Mouse (Mus musculus) lung, embryonic 15.5 days (tissue): ENCODE data around the gene Sh3gl1. TPM values are rescaled to one million over a fixed set of nuclear protein-coding genes. Genes with fewer than 3 reads are reported as not detected.
"Not testable (repeated sequence)": the region's sequence is repeated elsewhere in the genome, so short reads cannot be mapped to it uniquely, and the experiment has no call there.

Source experiments
- ATAC-seq: fragments of 200-750 bp; cut with Nextera tagmentation; 2 replicates; pipeline ENCODE4 v1.8.0; 2017; ENCODE audit warnings: moderate number of reproducible peaks, borderline replicate concordance; ENCODE audit not compliant: low FRiP score, low TSS enrichment; ENCODE audit errors: extremely low read depth
- H3K27ac ChIP-seq: fragments of 300-500 bp; sonication (generic); 2 replicates; pipeline ENCODE4 v1.5.1; 2015; ENCODE audit warnings: moderate library complexity, mild to moderate bottlenecking, inconsistent platforms
- H3K27me3 ChIP-seq: fragments of 300-500 bp; sonication (generic); 2 replicates; pipeline ENCODE4 v1.6.1; 2015; ENCODE audit warnings: inconsistent platforms
- H3K36me3 ChIP-seq: fragments of 300-500 bp; sonication (generic); 2 replicates; pipeline ENCODE4 v1.6.1; 2015; ENCODE audit warnings: inconsistent platforms
- H3K4me1 ChIP-seq: fragments of 300-500 bp; sonication (generic); 2 replicates; pipeline ENCODE4 v1.6.1; 2015; ENCODE audit warnings: inconsistent platforms
- H3K4me2 ChIP-seq: fragments of 300-500 bp; sonication (generic); 2 replicates; pipeline ENCODE4 v1.6.1; 2015; ENCODE audit warnings: inconsistent platforms, mild to moderate bottlenecking, moderate library complexity
- H3K4me3 ChIP-seq: fragments of 300-500 bp; sonication (generic); 2 replicates; pipeline ENCODE4 v1.5.1; 2015; ENCODE audit warnings: mild to moderate bottlenecking, inconsistent platforms
- H3K9ac ChIP-seq: fragments of 300-500 bp; sonication (generic); 2 replicates; pipeline ENCODE4 v1.6.1; 2015; ENCODE audit warnings: inconsistent platforms
- H3K9me3 ChIP-seq: fragments of 300-500 bp; sonication (generic); 2 replicates; pipeline ENCODE4 v1.6.1; 2016; ENCODE audit warnings: inconsistent platforms
- WGBS: fragments of 180-500 bp; shearing (Covaris S2); methylation state at CpG from one replicate; pipeline ENCODE4 v1.1.7; 2015; 5-methylcytosine and 5-hydroxymethylcytosine counted together
- polyA plus RNA-seq: library from polyadenylated mRNA; unstranded; fragments of >200 nt; fragmentation: Nextera tagmentation; extraction: Ambion mirVana; gene quantifications from 2 replicates; pipeline ENCODE4 v1.2.1, GENCODE M21; 2015

The Sh3gl1 gene
- 169 and 174 TPM in 2 replicates for polyA plus RNA-seq

DNA sequence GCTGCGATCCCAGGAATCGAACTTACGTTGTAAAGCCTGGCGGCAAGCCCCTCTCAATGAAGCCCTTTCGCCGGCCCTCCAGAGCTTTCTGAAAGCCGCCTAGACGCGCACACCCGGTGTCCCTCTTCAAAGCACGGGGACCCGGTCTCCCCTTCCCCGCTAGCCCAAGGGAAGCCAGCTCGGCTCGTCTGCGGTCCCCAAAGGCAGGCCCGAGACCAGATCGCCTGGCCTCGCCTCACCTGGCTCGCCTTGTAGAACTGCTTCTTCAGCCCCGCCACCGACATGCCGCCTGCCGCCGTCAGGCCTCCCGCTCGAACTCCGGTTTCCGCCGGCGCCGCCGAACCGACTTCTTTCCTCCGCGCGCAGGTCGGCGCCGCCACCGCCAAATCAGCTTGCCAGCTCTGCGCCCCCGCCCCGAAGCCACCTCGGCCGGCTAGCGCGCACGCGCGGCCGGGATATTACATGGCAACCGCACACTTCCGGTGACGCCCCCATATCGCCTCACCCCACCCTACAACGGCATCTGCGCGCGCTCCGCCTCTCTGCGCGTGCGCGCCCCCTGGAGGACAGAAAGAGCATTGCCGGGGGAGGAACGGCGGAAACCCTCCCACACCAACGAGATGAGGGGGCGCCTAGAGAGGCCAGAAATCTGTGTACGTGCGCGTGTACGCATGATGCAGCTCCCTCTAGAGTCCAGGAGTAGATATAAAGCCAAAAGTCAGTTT, at the start of gene Sh3gl1:
Gene Sh3gl1 (minus strand): TSS at position 460 of the 725 bp plus-strand sequence.
- ATAC-seq: peak; percentile 90
- WGBS: under 1% methylated on average over 74 of the region's 74 CpGs

GRCm38 (mm10) chr17:56080781-56081585, 44.5 kb upstream of the Sh3gl1 start:
- H3K4me2 ChIP-seq: peak overlapping the region; percentile 92
- no peaks in the 10 kb centered on the region for H3K9me3 ChIP-seq
- ATAC-seq: no peak
- peak overlapping the region; percentile 92 for H3K4me3 ChIP-seq
- peaks cover 15% of the 10 kb centered on the region for H3K36me3 ChIP-seq
- peak overlapping the region; percentile 93 for H3K9ac ChIP-seq
- no peaks in the 10 kb centered on the region for H3K27me3 ChIP-seq
- H3K4me1 ChIP-seq: peaks cover 20% of the 10 kb centered on the region
- no peak overlapping the region for H3K27ac ChIP-seq
- 8% methylated on average over 8 of the region's 8 CpGs for WGBS

More for the DNA sequence above, at the start of gene Sh3gl1:
- peaks cover 44% of the 10 kb centered on the region for H3K4me1 ChIP-seq
- H3K4me3 ChIP-seq: peak within 1 kb of the TSS; percentile 88
- 0 out of 2 replicates have a peak, but pooled peaks cover 6% of the 10 kb centered on the region for H3K36me3 ChIP-seq
- no peaks in the 10 kb centered on the region for H3K27me3 ChIP-seq
- H3K9me3 ChIP-seq: no peaks in the 10 kb centered on the region
- H3K9ac ChIP-seq: peak within 1 kb of the TSS; percentile 93
- H3K27ac ChIP-seq: peak within 1 kb of the TSS; percentile 88
- peak within 1 kb of the TSS; percentile 68 for H3K4me2 ChIP-seq

- Histone ChIP-seq H3K27me3 (no peaks in the 10 kb centered on the region), H3K4me3 (peak overlapping the region; percentile 92), H3K4me2 (peak overlapping the region; percentile 92), H3K27ac (peak overlapping the region; percentile 62), H3K9ac (peak overlapping the region; percentile 93), H3K4me1 (peaks cover 26% of the 10 kb centered on the region), H3K9me3 (no peaks in the 10 kb centered on the region), H3K36me3 (peaks cover 15% of the 10 kb centered on the region)
- 1% methylated on average over 11 of the region's 11 CpGs for WGBS
- ATAC-seq: no peak
These were observed 43.5 kb upstream of the Sh3gl1 start for GRCm38 (mm10) chr17:56079921-56080320.

GRCm38 (mm10) chr17:56078880-56079795, 42.7 kb upstream of the Sh3gl1 start, which contains the start of gene Hdgfl2:
TSS of gene Hdgfl2 (plus strand) at chr17:56079634.
- H3K9ac ChIP-seq: peak within 1 kb of the TSS; percentile 93
- WGBS: under 1% methylated on average over 61 of the region's 61 CpGs
- H3K27me3 ChIP-seq: no peaks in the 10 kb centered on the region
- H3K4me1 ChIP-seq: peaks cover 28% of the 10 kb centered on the region
- H3K36me3 ChIP-seq: peaks cover 12% of the 10 kb centered on the region; the same call in 1 of the 2 replicates
- peak; percentile 94 for ATAC-seq
- H3K4me3 ChIP-seq: peak within 1 kb of the TSS; percentile 92
- H3K4me2 ChIP-seq: peak within 1 kb of the TSS; percentile 92
- H3K9me3 ChIP-seq: no peaks in the 10 kb centered on the region
- H3K27ac ChIP-seq: peak within 1 kb of the TSS; percentile 62

- 68% methylated on average over 9 of the region's 9 CpGs for WGBS
- peak overlapping the region; percentile 92 for H3K4me2 ChIP-seq
- H3K4me3 ChIP-seq: peak overlapping the region; percentile 92
- H3K4me1 ChIP-seq: peaks cover 36% of the 10 kb centered on the region
- H3K27ac ChIP-seq: peak overlapping the region; percentile 51; the same call in 1 of the 2 replicates
- peaks cover 12% of the 10 kb centered on the region; the same call in 1 of the 2 replicates for H3K36me3 ChIP-seq
- not testable (repeated sequence) for H3K27me3 ChIP-seq, H3K9ac ChIP-seq, H3K9me3 ChIP-seq, ATAC-seq
These were observed 41.9 kb upstream of the Sh3gl1 start for GRCm38 (mm10) chr17:56078361-56078760.

- H3K27ac ChIP-seq: no peak overlapping the region
- H3K9ac ChIP-seq: no peak overlapping the region
- WGBS: 83% methylated on average over 5 of the region's 5 CpGs
- no peak overlapping the region for H3K4me3 ChIP-seq
- H3K9me3 ChIP-seq: no peaks in the 10 kb centered on the region
- H3K4me1 ChIP-seq: peaks cover 36% of the 10 kb centered on the region
- ATAC-seq: no peak
- no peak overlapping the region for H3K4me2 ChIP-seq
- H3K27me3 ChIP-seq: no peaks in the 10 kb centered on the region
- H3K36me3 ChIP-seq: peaks cover 12% of the 10 kb centered on the region
These were observed 41.1 kb upstream of the Sh3gl1 start for GRCm38 (mm10) chr17:56077523-56077922.

- Histone ChIP-seq H3K4me1 (peaks cover 16% of the 10 kb centered on the region), H3K27me3 (no peaks in the 10 kb centered on the region), H3K9me3 (no peaks in the 10 kb centered on the region), H3K4me3 (peak within 1 kb of the TSS; percentile 82), H3K36me3 (peaks cover 32% of the 10 kb centered on the region), H3K4me2 (peak within 1 kb of the TSS; percentile 74), H3K9ac (peak within 1 kb of the TSS; percentile 70), H3K27ac (peak within 1 kb of the TSS; percentile 98)
- peak; percentile 44 for ATAC-seq
- 1% methylated on average over 35 of the region's 35 CpGs for WGBS
These were observed 38.4 kb upstream of the Sh3gl1 start, which contains the start of gene Ubxn6 for GRCm38 (mm10) chr17:56074827-56075208. TSS of gene Ubxn6 (minus strand) at chr17:56075028.

- peak overlapping the region; percentile 74 for H3K4me2 ChIP-seq
- H3K4me3 ChIP-seq: peak overlapping the region; percentile 82
- H3K27me3 ChIP-seq: no peaks in the 10 kb centered on the region
- WGBS: 7% methylated on average over 22 of the region's 22 CpGs
- H3K4me1 ChIP-seq: peaks cover 16% of the 10 kb centered on the region
- peak; percentile 37 for ATAC-seq
- peak overlapping the region; percentile 70 for H3K9ac ChIP-seq
- peak overlapping the region; percentile 98 for H3K27ac ChIP-seq
- H3K9me3 ChIP-seq: no peaks in the 10 kb centered on the region
- peaks cover 37% of the 10 kb centered on the region for H3K36me3 ChIP-seq
These were observed 37.8 kb upstream of the Sh3gl1 start for GRCm38 (mm10) chr17:56074097-56074826.

GRCm38 (mm10) chr17:56072243-56072642, 35.8 kb upstream of the Sh3gl1 start:
- Histone ChIP-seq H3K4me3 (no peak overlapping the region), H3K9ac (no peak overlapping the region), H3K4me2 (no peak overlapping the region), H3K4me1 (peaks cover 16% of the 10 kb centered on the region), H3K27ac (no peak overlapping the region), H3K27me3 (no peaks in the 10 kb centered on the region), H3K9me3 (no peaks in the 10 kb centered on the region), H3K36me3 (peaks cover 58% of the 10 kb centered on the region)
- WGBS: 92% methylated on average over 5 of the region's 5 CpGs
- no peak for ATAC-seq

DNA sequence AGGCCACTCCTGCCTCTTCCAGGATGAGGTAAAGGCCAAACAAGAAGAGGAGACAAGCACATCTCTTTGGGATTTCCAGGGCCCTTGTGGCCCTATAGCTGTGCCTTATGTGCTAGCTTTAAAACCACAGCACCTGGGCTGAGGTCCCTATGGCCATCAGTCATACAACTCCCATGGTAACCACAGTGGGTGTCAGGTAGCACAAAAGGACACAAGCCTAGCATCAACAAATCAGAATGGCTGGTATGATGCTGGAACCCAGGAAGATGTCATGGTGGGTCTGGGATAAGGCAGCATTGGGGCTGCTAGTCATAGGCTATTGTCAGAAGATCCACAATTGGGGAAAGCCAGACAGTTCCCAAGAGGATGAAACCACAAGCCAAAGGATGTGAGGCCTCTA, 34.7 kb upstream of the Sh3gl1 start:
- Histone ChIP-seq H3K9me3 (no peaks in the 10 kb centered on the region), H3K4me1 (peaks cover 16% of the 10 kb centered on the region), H3K36me3 (peaks cover 67% of the 10 kb centered on the region), H3K9ac (no peak overlapping the region), H3K4me3 (no peak overlapping the region), H3K4me2 (no peak overlapping the region), H3K27ac (no peak overlapping the region), H3K27me3 (no peaks in the 10 kb centered on the region)
- no peak for ATAC-seq
